Mouse (Mus musculus) heart, adult 2 months (tissue): ENCODE data around the gene Nptn. TPM values are rescaled to one million over a fixed set of nuclear protein-coding genes. Genes with fewer than 3 reads are reported as not detected.

Experiments
- DNase-seq, 2 experiments: peaks; one replicate each; pipeline ENCODE4 v3.0.0; 2021
- H3K27ac ChIP-seq: fragments of 200-600 bp; 2 replicates; pipeline ENCODE4 v1.8.1; 2022
- H3K27me3 ChIP-seq: fragments of 200-500 bp; 2 replicates; pipeline ENCODE4 v1.6.1; 2012; ENCODE audit warnings: mild to moderate bottlenecking, low read length, inconsistent platforms, mixed read lengths; ENCODE audit not compliant: control insufficient read depth, insufficient read depth
- H3K36me3 ChIP-seq: fragments of 200-500 bp; 2 replicates; pipeline ENCODE4 v1.6.1; 2012; ENCODE audit warnings: low read length, inconsistent platforms; ENCODE audit not compliant: control insufficient read depth, insufficient read depth
- H3K4me1 ChIP-seq: fragments of 200-500 bp; 2 replicates; pipeline ENCODE4 v1.6.1; 2011; ENCODE audit warnings: low read length; ENCODE audit not compliant: control insufficient read depth, insufficient read depth
- H3K4me3 ChIP-seq: fragments of 200-600 bp; 2 replicates; pipeline ENCODE4 v1.8.1; 2022
- H3K79me2 ChIP-seq: fragments of 200-500 bp; replicated peaks from 2 replicates; pipeline ENCODE4 v1.6.1; 2012; ENCODE audit warnings: mild to moderate bottlenecking, inconsistent platforms, low read length, moderate library complexity, mixed read lengths; ENCODE audit not compliant: control insufficient read depth, insufficient read depth
- H3K9ac ChIP-seq: fragments of 200-500 bp; 2 replicates; pipeline ENCODE4 v1.6.1; 2012; ENCODE audit warnings: low read depth, mild to moderate bottlenecking, control low read depth, inconsistent platforms, low read length, mixed read lengths
- CTCF ChIP-seq: fragments of 200-600 bp; IDR thresholded peaks from 2 replicates; pipeline ENCODE4 v1.8.1; 2022; ENCODE audit warnings: antibody characterized with exemption, mild to moderate bottlenecking, moderate library complexity
- EP300 ChIP-seq: fragments of 200-500 bp; IDR thresholded peaks from 2 replicates; pipeline ENCODE4 v1.6.1; 2011; ENCODE audit warnings: low read depth, low read length, control low read depth; ENCODE audit not compliant: insufficient read depth
- POLR2A ChIP-seq: fragments of 200-500 bp; IDR thresholded peaks from 2 replicates; pipeline ENCODE4 v1.6.1; 2011; ENCODE audit warnings: mild to moderate bottlenecking, low read depth, low read length, control low read depth; ENCODE audit not compliant: insufficient read depth
- WGBS: fragments of 180-500 bp; shearing (Covaris S2); methylation state at CpG from one replicate; pipeline ENCODE4 v1.1.7; 2018; 5-methylcytosine and 5-hydroxymethylcytosine counted together
- intact Hi-C: fragments of 180-260 bp; cut with DNase I; formaldehyde crosslinking; loops from one replicate; pipeline ENCODE4 v1.15.1; 2025
- polyA plus RNA-seq: library from polyadenylated mRNA; depleted of rRNA; stranded (reverse); fragments of >200 nt; gene quantifications from 2 replicates; pipeline ENCODE4 v1.2.3, GENCODE M21; 2012; rRNA removed
- total RNA-seq, 2 experiments: library from RNA; stranded (reverse); gene quantifications; 2 replicates each; pipeline ENCODE4 v1.2.3; 2021

Gene Nptn
- total and polyA plus RNA-seq, 3 experiments = 123 to 282 (median 124) TPM

GRCm38 (mm10) chr9:58701751-58702150, 119.7 kb downstream of the Nptn start:
- H3K4me1 ChIP-seq = no peaks in the 10 kb centered on the region
- no peaks in the 10 kb centered on the region for H3K36me3 ChIP-seq
- H3K27ac ChIP-seq = no peak overlapping the region
- 92% methylated on average over 2 of the region's 2 CpGs for WGBS
- H3K79me2 ChIP-seq = no peaks in the 10 kb centered on the region
- intact Hi-C loops = no loop called here
- no peak for TF ChIP-seq CTCF
- no peak for TF ChIP-seq POLR2A
- TF ChIP-seq EP300 = no peak
- H3K4me3 ChIP-seq = no peak overlapping the region
- no peak overlapping the region for H3K9ac ChIP-seq
- H3K27me3 ChIP-seq = peaks cover 3% of the 10 kb centered on the region; the same call in 1 of the 2 replicates
- DNase-seq = no peak

- intact Hi-C loops = no loop called here
- no peaks in the 10 kb centered on the region for H3K4me1 ChIP-seq
- 85% methylated on average over 7 of the region's 7 CpGs for WGBS
Measured at GRCm38 (mm10) chr9:58703766-58704165, 121.7 kb downstream of the Nptn start.

GRCm38 (mm10) chr9:58706024-58706423, 124.0 kb downstream of the Nptn start:
- H3K27me3 ChIP-seq = peaks cover under 1% of the 10 kb centered on the region; the same call in 1 of the 2 replicates
- no peak overlapping the region for H3K4me3 ChIP-seq
- no peak overlapping the region for H3K27ac ChIP-seq
- no peak for TF ChIP-seq CTCF
- TF ChIP-seq EP300 = no peak
- no peak for TF ChIP-seq POLR2A
- no peak overlapping the region for H3K9ac ChIP-seq
- WGBS = 71% methylated on average over 7 of the region's 7 CpGs
- DNase-seq = no peak
- H3K36me3 ChIP-seq = no peaks in the 10 kb centered on the region
- no peaks in the 10 kb centered on the region for H3K4me1 ChIP-seq
- no peaks in the 10 kb centered on the region for H3K79me2 ChIP-seq
- intact Hi-C loops = no loop called here

More at GRCm38 (mm10) chr9:58703766-58704165, 121.7 kb downstream of the Nptn start:
- Histone ChIP-seq H3K27ac (no peak overlapping the region), H3K9ac (no peak overlapping the region), H3K79me2 (no peaks in the 10 kb centered on the region), H3K36me3 (no peaks in the 10 kb centered on the region), H3K27me3 (peaks cover 3% of the 10 kb centered on the region; the same call in 1 of the 2 replicates), H3K4me3 (no peak overlapping the region)
- TF ChIP-seq CTCF (no peak), POLR2A (no peak), EP300 (no peak)
- DNase-seq = no peak

Other genes with a start within 250 kb of the Nptn start
- gene Tbc1d21, start 211.8 kb upstream of the Nptn start, total RNA-seq = not detected
- gene Tbc1d21, start 211.8 kb upstream of the Nptn start, polyA plus RNA-seq = not detected in 2 replicates
- gene Insyn1, start 93.6 kb upstream of the Nptn start, total RNA-seq = 10 to 100 TPM; 23.6 to 26.1 TPM
- 13.4 and 17.2 TPM in 2 replicates for gene Insyn1, start 93.6 kb upstream of the Nptn start, polyA plus RNA-seq
- gene Cd276, start 26.8 kb upstream of the Nptn start, total RNA-seq = 1 to 10 TPM; 8.5 to 10.0 TPM
- 7.1 and 7.8 TPM in 2 replicates for gene Cd276, start 26.8 kb upstream of the Nptn start, polyA plus RNA-seq
- 10 to 100 TPM in 1 of 2 experiments, 1 to 10 TPM in 1; 1.8 to 13.6 TPM for gene Rec114, start 161.7 kb downstream of the Nptn start, total RNA-seq
- gene Rec114, start 161.7 kb downstream of the Nptn start, polyA plus RNA-seq = 2.5 TPM in 1 of 2 replicates, not detected in the other
- gene Hcn4, start 241.2 kb downstream of the Nptn start, total RNA-seq = 1 to 10 TPM; 8.1 to 9.1 TPM
- 6.1 and 7.7 TPM in 2 replicates for gene Hcn4, start 241.2 kb downstream of the Nptn start, polyA plus RNA-seq